Mouse (Mus musculus) erythroblast, embryonic 14.5 days (primary cell): Measurements from ENCODE around the gene Fto.

Source experiments
- GATA1 ChIP-seq: IDR thresholded peaks from 2 replicates; pipeline ENCODE4 v1.6.1; 2012; ENCODE audit warnings: low read length, inconsistent platforms, mixed read lengths
- TAL1 ChIP-seq: IDR thresholded peaks from 3 replicates; pipeline ENCODE4 v1.6.1; 2012; ENCODE audit warnings: low read length, inconsistent platforms, mixed read lengths

- TF ChIP-seq GATA1 (no peak), TAL1 (no peak)
Measured at GRCm38 (mm10) chr8:91510716-91511115, 197.4 kb downstream of the Fto start.
